Mouse (Mus musculus) C2C12 (cell line): Measurements from ENCODE around the gene Clptm1l. TPM values are rescaled to one million over a fixed set of nuclear protein-coding genes. Genes with fewer than 3 reads are reported as not detected.
A peak's percentile ranks its signal among the peaks of the same experiment; 100 is the strongest.

Experiments
- H3K27me3 ChIP-seq: one replicate; pipeline ENCODE4 v1.6.1; 2011; ENCODE audit not compliant: control insufficient read depth, insufficient read depth, insufficient read length
- H3K36me3 ChIP-seq: one replicate; pipeline ENCODE4 v1.6.1; 2011; ENCODE audit not compliant: control insufficient read depth, insufficient read depth
- H3K4me3 ChIP-seq: one replicate; pipeline ENCODE4 v1.5.1; 2011; ENCODE audit warnings: mild to moderate bottlenecking, control low read depth; ENCODE audit not compliant: poor library complexity, insufficient read depth, severe bottlenecking
- H3K79me2 ChIP-seq: one replicate; pipeline ENCODE4 v1.6.1; 2011; ENCODE audit not compliant: control insufficient read depth, insufficient read depth
- H3K79me3 ChIP-seq: one replicate; pipeline ENCODE4 v1.6.1; 2011; ENCODE audit warnings: low read depth, control low read depth
- H3ac ChIP-seq: one replicate; pipeline ENCODE3; 2011; ENCODE audit warnings: low read depth; ENCODE audit not compliant: control insufficient read depth, insufficient read length
- CEBPB ChIP-seq: IDR thresholded peaks from one replicate; pipeline ENCODE4 v1.6.1; 2011; ENCODE audit warnings: low read depth, mild to moderate bottlenecking, control low read depth, moderate library complexity
- CTCF ChIP-seq: IDR thresholded peaks from one replicate; pipeline ENCODE4 v1.5.1; 2011; ENCODE audit not compliant: control insufficient read depth, insufficient read depth, insufficient read length
- FOSL1 ChIP-seq: IDR thresholded peaks from one replicate; pipeline ENCODE4 v1.8.0; 2011; ENCODE audit warnings: mild to moderate bottlenecking, low read length; ENCODE audit not compliant: poor library complexity, insufficient read depth, severe bottlenecking
- MAX ChIP-seq: IDR thresholded peaks from one replicate; pipeline ENCODE4 v1.6.1; 2011; ENCODE audit warnings: mild to moderate bottlenecking, control low read depth
- MYOD1 ChIP-seq: IDR thresholded peaks from one replicate; pipeline ENCODE4 v1.6.1; 2011; ENCODE audit warnings: low read depth; ENCODE audit not compliant: control insufficient read depth, insufficient read length
- MYOG ChIP-seq: IDR thresholded peaks from one replicate; pipeline ENCODE4 v1.6.1; 2011; ENCODE audit not compliant: control insufficient read depth, insufficient read length; ENCODE audit errors: extremely low read depth
- USF1 ChIP-seq: IDR thresholded peaks from one replicate; pipeline ENCODE4 v1.6.1; 2011; ENCODE audit warnings: low read depth, mild to moderate bottlenecking, control low read depth, moderate library complexity
- polyA plus RNA-seq: library from polyadenylated mRNA; unstranded; fragments of >200 nt; fragmentation: generic; extraction: Trizol; gene quantifications from one replicate; pipeline ENCODE4 v1.2.1, GENCODE M21; 2012; ENCODE audit warnings: missing spikeins

Clptm1l gene
- polyA plus RNA-seq, 1 experiment, result 131 TPM

DNA sequence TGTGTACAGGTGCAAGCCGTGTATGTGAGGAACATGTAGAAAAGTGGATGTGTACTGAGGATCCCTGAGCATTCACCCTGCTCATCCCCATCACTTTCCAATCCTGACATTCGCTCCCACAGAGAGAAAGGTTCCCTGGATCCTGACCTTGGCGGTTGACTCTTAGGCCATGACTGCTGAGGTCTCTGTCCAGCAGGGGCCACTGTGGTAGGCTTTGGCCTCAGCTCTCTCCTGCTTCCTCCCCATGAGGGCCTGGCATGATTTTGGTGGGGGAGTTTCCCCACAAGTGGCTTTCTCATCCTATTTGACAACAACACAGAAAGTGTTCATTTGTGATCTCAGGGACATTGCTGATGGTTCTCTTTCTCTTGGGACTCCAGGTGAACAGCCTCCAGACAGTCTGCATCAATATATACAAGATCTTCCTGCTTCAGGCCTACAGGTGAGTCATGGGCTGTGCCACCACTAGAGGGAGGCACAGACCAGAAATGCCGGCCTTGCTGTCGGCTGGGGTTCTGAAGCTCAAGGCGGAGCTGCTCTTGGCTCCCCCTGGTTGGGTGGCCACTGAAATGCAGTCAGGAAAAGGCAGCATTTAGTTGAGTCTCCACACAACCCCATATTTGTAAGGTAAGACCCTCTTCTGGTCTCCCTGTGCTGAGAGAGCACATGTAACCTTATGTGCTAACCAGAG lies 42.7 kb downstream of the Clptm1l start:
- no peaks in the 10 kb centered on the region for H3K79me2 ChIP-seq
- no peak overlapping the region for H3ac ChIP-seq
- H3K4me3 ChIP-seq, result no peak overlapping the region
- H3K27me3 ChIP-seq, result no peaks in the 10 kb centered on the region
- no peaks in the 10 kb centered on the region for H3K79me3 ChIP-seq
- H3K36me3 ChIP-seq, result no peaks in the 10 kb centered on the region
- TF ChIP-seq CTCF (peak; percentile 80), MYOD1 (no peak)

GRCm38 (mm10) chr13:73653266-73653665 lies 49.5 kb downstream of the Clptm1l start:
- Histone ChIP-seq H3K36me3 (no peaks in the 10 kb centered on the region), H3K79me2 (no peaks in the 10 kb centered on the region), H3ac (no peak overlapping the region), H3K4me3 (no peak overlapping the region), H3K27me3 (peaks cover 3% of the 10 kb centered on the region), H3K79me3 (no peaks in the 10 kb centered on the region)
- TF ChIP-seq MAX, result no peak
- no peak for TF ChIP-seq MYOD1
- TF ChIP-seq CEBPB, result no peak

- TF ChIP-seq MAX, result no peak
- TF ChIP-seq USF1, result no peak
- TF ChIP-seq FOSL1, result no peak
- no peak for TF ChIP-seq MYOD1
- TF ChIP-seq MYOG, result no peak
- no peak for TF ChIP-seq CEBPB
- TF ChIP-seq CTCF, result no peak
Observed at GRCm38 (mm10) chr13:73654976-73655375, 51.2 kb downstream of the Clptm1l start.

DNA sequence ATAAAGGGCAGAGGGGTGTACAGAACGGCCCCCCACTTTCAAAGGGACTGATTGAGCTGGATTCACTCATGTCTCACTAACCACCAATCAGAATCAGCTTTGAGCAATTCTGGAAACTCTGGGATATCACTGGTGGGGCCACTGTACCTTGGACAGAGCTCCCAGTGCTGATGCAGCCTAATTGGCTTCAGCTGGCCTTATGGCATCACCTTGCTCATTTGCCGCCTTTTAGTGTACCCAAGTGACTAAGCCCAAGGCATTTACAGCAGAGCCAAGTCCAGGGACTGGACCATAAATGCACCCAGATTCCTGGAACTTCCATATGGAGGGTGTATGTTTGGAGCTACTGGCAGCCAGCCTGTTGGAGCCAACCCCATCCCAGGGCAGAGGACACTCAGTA lies 55.1 kb downstream of the Clptm1l start:
- TF ChIP-seq MAX (no peak), CTCF (no peak)
- H3K79me2 ChIP-seq, result no peaks in the 10 kb centered on the region
- H3ac ChIP-seq, result no peak overlapping the region
- no peak overlapping the region for H3K4me3 ChIP-seq
- H3K27me3 ChIP-seq, result peaks cover 6% of the 10 kb centered on the region
- no peaks in the 10 kb centered on the region for H3K36me3 ChIP-seq
- H3K79me3 ChIP-seq, result no peaks in the 10 kb centered on the region

More at GRCm38 (mm10) chr13:73654976-73655375, 51.2 kb downstream of the Clptm1l start:
- no peaks in the 10 kb centered on the region for H3K36me3 ChIP-seq
- H3K79me2 ChIP-seq, result no peaks in the 10 kb centered on the region
- no peak overlapping the region for H3K4me3 ChIP-seq
- H3K79me3 ChIP-seq, result no peaks in the 10 kb centered on the region
- H3ac ChIP-seq, result no peak overlapping the region
- peaks cover 3% of the 10 kb centered on the region for H3K27me3 ChIP-seq

DNA sequence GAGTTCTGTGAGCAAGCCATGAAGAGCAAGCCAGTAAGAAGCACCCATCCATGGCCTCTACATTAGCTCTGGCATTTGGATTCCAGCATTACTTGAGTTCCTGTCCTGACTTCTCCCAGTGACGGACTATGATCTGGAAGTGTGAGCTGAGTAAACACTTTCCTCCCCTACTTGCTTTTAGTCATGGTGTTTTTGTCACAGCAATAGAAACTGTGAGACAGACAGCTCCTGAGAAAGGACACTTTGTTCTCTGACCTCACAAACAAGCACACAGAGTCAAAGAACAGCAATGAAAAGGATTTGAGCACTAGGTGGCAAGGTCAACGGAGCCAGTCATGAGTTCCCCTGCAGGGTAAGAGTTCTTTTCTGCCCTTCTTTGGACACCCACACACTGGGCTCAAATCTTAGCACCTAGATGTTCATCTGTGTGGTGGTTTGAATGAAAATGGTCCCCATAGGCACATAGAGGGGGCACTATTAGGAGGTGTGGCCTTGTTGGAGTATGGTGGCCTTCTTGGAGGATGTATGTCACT lies 56.4 kb downstream of the Clptm1l start:
- peaks cover 6% of the 10 kb centered on the region for H3K27me3 ChIP-seq

More for the DNA sequence above, 56.4 kb downstream of the Clptm1l start:
- TF ChIP-seq CEBPB, result no peak
- TF ChIP-seq MYOD1, result no peak
- TF ChIP-seq MAX, result no peak
- no peak for TF ChIP-seq MYOG
- no peak for TF ChIP-seq USF1
- no peak for TF ChIP-seq FOSL1
- no peak for TF ChIP-seq CTCF
- no peaks in the 10 kb centered on the region for H3K79me2 ChIP-seq
- no peaks in the 10 kb centered on the region for H3K36me3 ChIP-seq
- no peak overlapping the region for H3ac ChIP-seq
- H3K4me3 ChIP-seq, result no peak overlapping the region
- H3K79me3 ChIP-seq, result no peaks in the 10 kb centered on the region

Other genes starting within 250 kb of the Clptm1l start
- gene Lpcat1, start 136.8 kb upstream of the Clptm1l start, polyA plus RNA-seq, result 22.5 TPM
- not detected for gene Slc6a3, start 67.3 kb upstream of the Clptm1l start, polyA plus RNA-seq
- 0.46 TPM for gene Tert, start 22.9 kb downstream of the Clptm1l start, polyA plus RNA-seq
- not detected for gene Slc6a18, start 74.0 kb downstream of the Clptm1l start, polyA plus RNA-seq
- not detected for gene Slc6a19, start 100.9 kb downstream of the Clptm1l start, polyA plus RNA-seq
- 28.7 TPM for gene Slc12a7, start 129.1 kb downstream of the Clptm1l start, polyA plus RNA-seq
- 0.04 TPM for gene Nkd2, start 243.6 kb downstream of the Clptm1l start, polyA plus RNA-seq